Mouse (Mus musculus): Measurements from ENCODE around the gene Dnaic1.

The Dnaic1 gene

GRCm38 (mm10) chr4:41573492-41573891, 3.9 kb downstream of the Dnaic1 start:
- no peak for DNase-seq

- no peak for DNase-seq
Observed at GRCm38 (mm10) chr4:41575914-41576313, 6.3 kb downstream of the Dnaic1 start.

GRCm38 (mm10) chr4:41583353-41583752, 13.8 kb downstream of the Dnaic1 start:
- no peak for DNase-seq

GRCm38 (mm10) chr4:41602818-41603217, 33.2 kb downstream of the Dnaic1 start:
- no peak for DNase-seq

- DNase-seq = peak; percentile 32
Observed at GRCm38 (mm10) chr4:41604476-41605396, 35.2 kb downstream of the Dnaic1 start.

- DNase-seq = peak; percentile 70
Observed at GRCm38 (mm10) chr4:41606784-41607183, 37.2 kb downstream of the Dnaic1 start.

- peak; percentile 66 for DNase-seq
Observed at GRCm38 (mm10) chr4:41609681-41610593, 40.4 kb downstream of the Dnaic1 start.

- DNase-seq = no peak
Observed at GRCm38 (mm10) chr4:41610594-41610980, 41.0 kb downstream of the Dnaic1 start.

- no peak for DNase-seq
Observed at GRCm38 (mm10) chr4:41612166-41612565, 42.6 kb downstream of the Dnaic1 start.

GRCm38 (mm10) chr4:41614156-41614555, 44.6 kb downstream of the Dnaic1 start:
- DNase-seq = peak; percentile 80

- DNase-seq = no peak
Observed at GRCm38 (mm10) chr4:41615661-41616599, 46.4 kb downstream of the Dnaic1 start.

GRCm38 (mm10) chr4:41618916-41619746, 49.6 kb downstream of the Dnaic1 start:
- no peak for DNase-seq

- DNase-seq = no peak
Observed at GRCm38 (mm10) chr4:41622071-41622470, 52.5 kb downstream of the Dnaic1 start.

GRCm38 (mm10) chr4:41628202-41628927, 58.8 kb downstream of the Dnaic1 start:
- no peak for DNase-seq

- no peak for DNase-seq
Observed at GRCm38 (mm10) chr4:41630196-41630595, 60.6 kb downstream of the Dnaic1 start.

- no peak for DNase-seq
Observed at GRCm38 (mm10) chr4:41631390-41631789, 61.8 kb downstream of the Dnaic1 start.

- DNase-seq = no peak
Observed at GRCm38 (mm10) chr4:41633001-41633400, 63.4 kb downstream of the Dnaic1 start.

GRCm38 (mm10) chr4:41634631-41635030, 65.1 kb downstream of the Dnaic1 start:
- DNase-seq = no peak

- no peak for DNase-seq
Observed at GRCm38 (mm10) chr4:41635224-41635623, 65.6 kb downstream of the Dnaic1 start.

GRCm38 (mm10) chr4:41635906-41636305, 66.3 kb downstream of the Dnaic1 start:
- DNase-seq = no peak

GRCm38 (mm10) chr4:41636366-41636765, 66.8 kb downstream of the Dnaic1 start:
- no peak for DNase-seq

Data from thymus, postnatal 4 days (tissue).